Mouse (Mus musculus) embryo, embryonic 11.5 days (tissue): ENCODE measurements around the gene Crybg2.

Experiments
- DNase-seq: peaks from one replicate; pipeline ENCODE4 v3.0.0-alpha.2; 2012; ENCODE audit warnings: low read depth, low spot score

The Crybg2 gene

DNA sequence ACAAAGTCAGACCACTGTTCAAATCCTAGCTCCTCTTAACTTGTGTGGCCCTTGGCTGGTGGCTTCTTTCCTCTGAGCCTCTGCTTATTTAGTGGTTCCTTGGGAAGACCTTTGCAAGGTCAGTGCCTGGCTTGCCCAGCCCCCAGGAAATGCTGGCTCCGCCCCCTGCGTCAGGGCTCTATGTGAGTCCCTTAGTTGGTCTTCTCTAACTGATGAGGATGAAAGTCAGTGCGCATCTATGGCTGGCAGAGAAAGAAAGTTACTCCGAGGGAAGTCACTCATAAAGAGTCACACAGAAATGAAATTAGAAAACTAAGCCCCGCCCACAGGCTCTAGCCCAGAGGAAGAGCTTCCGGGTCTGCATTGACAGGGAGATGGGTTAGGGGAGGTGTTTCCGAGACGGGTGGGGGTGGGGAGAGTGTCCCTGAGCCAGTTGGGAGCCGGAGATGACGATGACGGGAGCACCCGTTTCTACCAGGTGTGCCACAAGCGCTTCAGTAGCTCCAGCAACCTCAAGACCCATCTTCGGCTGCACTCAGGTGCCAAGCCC, 2.4 kb upstream of the Crybg2 start:
- DNase-seq: no peak

DNA sequence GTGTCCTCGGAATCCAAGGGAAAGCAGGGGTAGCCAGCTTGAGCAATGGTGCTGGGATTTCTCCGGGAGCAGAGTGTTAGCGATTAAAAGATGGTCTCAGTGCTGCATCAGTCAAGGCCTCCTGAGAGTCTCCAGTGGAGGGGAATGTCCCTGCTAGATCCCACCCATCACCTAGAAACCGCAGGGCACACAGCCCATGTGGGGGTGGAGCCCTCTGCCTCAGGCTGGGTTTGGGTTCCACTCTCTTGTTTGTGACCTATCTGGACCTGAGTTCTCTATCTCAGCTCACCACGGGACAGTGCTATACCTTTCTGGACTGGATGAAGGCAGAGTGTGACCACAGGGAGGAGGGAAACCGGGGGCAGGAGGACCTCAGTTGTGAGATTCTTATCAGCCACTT, 1.7 kb upstream of the Crybg2 start:
- DNase-seq: no peak

DNA sequence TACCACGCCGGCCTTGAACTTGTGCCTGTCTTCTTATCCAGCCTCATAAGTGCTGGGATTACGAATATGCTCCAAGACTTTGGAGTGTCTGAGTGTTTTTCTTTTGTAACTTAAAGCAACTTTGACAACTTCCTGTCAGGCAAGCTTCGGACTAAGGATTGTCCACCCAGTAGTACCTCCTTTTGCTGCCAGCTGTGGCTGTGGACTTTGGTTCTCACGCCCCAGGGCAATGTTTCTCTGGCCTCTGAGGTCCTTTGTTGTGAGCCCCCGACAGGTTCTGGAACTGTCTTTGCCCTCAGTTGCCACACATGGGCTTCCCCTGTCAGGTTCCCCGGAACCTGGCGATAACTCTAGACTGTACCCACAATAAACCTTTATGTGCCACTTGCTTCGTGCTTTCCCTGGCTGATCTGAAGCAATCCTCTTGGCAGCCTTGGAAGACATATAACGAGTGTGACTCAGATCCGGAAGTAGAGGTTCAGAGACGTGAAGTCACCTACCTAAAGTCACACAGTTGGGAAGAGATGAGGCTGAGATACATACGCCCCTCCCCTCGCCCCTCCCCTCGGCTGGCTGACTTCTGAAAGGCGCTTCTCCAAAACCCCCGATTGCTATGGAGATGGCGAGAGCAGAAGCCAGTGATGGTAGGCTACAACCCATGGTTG, 683 bp downstream of the Crybg2 start:
- DNase-seq: no peak

DNA sequence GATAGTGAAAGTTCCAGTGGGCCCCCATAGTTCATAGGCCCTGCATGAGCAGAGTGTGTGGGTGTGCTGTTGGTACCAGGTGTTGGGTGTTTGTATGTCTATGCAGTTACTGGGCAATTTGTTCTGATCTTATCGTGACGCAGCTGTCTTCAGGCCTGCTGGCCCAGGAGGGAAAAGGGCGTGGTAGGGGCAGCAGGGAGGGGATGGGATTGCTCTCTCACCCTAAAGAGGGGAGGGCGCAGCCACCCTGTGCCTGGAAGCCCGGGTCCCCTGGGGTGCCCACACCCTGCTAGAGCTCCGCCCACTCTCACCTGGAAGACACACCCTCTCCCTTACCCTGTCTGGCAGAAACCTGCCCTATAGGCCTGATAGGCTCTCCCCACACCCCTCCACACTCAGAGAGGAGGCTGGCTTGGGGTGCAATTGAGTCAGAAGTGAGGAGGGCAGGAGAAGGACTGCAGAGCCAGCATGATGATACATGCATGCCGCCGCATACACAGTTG, 1.4 kb downstream of the Crybg2 start:
- DNase-seq: no peak

- no peak for DNase-seq
Measured at GRCm38 (mm10) chr4:134062561-134062960, 1.9 kb downstream of the Crybg2 start.

DNA sequence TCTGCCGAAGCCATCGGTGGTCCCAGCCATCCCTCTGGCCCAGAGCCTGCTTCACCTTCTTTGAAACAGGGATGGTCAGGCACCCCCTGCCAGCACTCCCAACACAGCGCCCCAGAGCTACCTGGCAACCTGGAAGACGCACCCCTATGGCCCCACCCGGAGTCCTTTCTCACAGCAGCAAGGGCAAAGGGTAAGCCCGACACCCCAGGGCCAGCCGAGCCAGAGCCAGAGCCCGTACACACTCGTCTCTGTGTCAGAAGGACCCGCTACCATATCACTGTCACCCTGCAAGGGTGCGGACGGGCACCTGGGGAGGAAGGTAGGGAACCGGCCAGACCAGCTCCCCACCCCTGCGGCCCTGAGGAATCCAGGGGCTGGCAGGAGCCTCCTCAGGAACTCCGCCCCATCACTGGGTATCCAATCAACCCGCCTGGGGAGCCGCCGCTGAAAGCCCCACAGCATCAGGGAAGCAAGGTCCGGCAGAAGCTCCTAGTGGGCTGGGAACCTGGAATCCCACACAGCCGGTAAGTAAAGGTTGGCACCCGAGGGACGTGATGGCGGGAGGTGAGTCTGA, 4.9 kb downstream of the Crybg2 start:
- no peak for DNase-seq

GRCm38 (mm10) chr4:134067383-134067782, 6.8 kb downstream of the Crybg2 start:
- DNase-seq: no peak

DNA sequence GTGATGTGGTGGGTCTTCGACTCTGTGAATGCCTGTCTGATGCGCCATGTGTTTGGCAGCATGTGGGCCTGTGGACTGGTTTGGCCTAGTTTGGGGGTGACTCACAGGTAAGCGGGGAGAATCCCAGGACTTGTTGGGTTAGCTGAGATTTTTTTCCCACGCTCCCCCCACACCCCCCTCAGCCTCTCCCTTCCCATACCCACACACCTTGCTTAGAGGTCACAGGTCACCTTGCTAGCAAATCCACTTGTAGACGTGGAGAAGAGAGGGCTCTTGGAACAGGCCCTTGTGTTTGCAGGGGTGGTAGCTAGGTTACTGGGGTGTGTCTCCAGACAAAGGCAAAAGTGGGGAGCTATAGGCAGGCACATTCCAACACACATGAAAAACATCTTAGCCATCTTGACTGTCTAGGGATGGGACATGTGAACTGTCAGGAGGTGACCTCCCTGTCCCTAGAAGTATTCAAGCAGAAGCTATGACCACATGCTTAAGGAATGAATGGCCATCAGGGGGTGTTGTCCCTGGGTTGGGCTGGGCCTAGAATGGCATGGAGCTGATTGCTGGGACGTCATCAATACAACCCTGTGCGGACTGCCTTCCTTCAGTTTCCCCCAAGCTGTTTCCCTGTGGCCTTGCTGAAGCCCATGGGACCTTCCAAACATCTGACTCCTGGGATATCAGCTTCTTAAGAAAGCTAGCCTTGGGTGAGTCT, 7.4 kb downstream of the Crybg2 start:
- DNase-seq: no peak

- no peak for DNase-seq
Measured at GRCm38 (mm10) chr4:134068793-134069580, 8.4 kb downstream of the Crybg2 start.

DNA sequence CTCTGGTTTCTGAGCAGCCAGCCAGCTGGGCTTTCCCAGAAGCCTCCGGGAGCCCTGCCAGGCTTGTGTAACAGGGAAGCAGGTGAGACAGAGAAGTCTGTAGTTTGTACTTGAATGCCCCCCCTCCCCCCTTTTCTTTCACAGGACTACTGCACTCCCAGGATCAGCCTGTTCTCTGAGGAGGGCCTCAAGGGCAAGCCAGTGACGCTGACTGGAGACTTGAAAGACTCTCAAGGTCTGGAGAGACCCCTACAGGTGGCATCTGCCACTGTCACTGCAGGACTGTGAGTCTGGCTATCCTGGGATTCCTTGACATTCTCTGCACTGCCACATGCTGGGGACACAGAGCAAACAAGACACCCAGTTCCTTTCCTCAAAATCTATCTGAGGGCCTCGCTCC, 18.1 kb downstream of the Crybg2 start:
- DNase-seq: peak; percentile 36

DNA sequence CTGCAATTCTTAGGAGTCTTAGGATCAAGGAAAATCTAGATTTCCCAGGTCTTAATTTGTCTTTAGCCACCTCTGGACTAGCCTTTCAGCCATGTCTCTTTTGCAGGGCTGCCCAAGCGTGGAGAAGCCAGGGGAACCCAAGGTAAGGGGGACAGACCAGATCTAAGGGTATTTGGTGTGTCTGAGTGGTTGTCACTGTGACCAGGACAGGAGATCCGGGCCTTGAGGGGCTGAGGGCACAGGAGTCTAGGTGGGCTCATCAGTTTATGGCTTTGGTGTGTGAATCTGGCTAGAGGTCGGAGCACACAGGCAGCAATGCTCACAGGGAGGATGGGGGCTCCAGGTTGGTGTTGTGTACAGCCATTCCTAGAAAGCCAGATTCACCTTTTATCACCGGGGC, 20.1 kb downstream of the Crybg2 start:
- no peak for DNase-seq

DNA sequence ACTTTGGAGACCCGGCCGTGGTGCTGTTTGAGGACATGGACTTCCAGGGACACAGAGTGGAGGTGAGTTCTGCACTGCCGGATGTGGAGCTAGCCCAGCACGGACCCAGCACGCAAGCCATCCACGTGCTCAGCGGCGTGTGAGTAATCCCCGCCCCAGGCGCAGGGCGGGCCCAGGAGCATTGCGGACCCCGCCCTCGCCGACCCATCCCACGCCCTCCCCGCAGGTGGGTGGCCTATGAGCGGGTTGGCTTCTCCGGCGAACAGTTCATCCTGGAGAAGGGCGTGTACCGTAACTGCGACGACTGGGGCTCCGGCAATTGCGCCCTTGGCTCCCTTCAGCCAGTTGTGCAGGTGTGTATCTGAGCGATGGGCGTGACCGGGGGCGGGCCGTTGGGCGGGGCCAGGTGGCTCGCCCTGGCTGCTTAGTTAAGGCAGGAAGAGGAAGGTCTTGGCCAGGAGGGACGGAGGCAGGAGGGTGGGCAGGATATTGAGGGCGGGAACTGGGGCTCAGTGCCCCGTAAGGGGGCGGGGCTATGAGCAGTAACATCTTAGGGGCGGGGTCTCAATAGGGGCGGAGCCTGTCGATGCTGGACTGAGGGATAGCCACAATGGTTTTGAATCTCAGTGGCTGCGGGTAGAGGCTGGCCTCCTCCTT, 21.2 kb downstream of the Crybg2 start:
- DNase-seq: peak; percentile 54

GRCm38 (mm10) chr4:134082460-134082859, 21.8 kb downstream of the Crybg2 start:
- DNase-seq: no peak

DNA sequence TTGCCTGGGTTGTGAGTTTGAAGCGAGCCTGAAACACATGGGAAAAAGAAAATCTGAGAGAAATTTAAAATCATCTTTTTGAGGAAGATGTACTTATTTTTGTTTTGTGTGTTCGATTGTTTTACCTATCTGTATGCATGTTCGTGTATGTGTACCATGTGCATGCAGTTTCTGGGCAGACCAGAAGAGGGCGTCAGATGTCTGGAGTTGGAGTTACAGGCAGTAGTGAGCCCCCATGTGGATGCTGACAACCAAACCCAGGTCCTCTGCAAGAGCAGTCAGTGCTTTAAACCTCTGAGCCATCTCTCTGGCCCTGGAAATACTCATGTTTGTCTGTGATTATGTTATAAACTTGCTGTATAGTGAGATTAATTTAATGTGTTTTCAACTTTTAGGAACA, 24.4 kb downstream of the Crybg2 start:
- no peak for DNase-seq

GRCm38 (mm10) chr4:134087412-134087811, 26.8 kb downstream of the Crybg2 start:
- no peak for DNase-seq

GRCm38 (mm10) chr4:134089029-134089428, 28.4 kb downstream of the Crybg2 start:
- DNase-seq: no peak

- DNase-seq: no peak
Measured at GRCm38 (mm10) chr4:134090521-134091224, 30.1 kb downstream of the Crybg2 start.

- DNase-seq: no peak
Measured at GRCm38 (mm10) chr4:134091225-134091529, 30.6 kb downstream of the Crybg2 start.

DNA sequence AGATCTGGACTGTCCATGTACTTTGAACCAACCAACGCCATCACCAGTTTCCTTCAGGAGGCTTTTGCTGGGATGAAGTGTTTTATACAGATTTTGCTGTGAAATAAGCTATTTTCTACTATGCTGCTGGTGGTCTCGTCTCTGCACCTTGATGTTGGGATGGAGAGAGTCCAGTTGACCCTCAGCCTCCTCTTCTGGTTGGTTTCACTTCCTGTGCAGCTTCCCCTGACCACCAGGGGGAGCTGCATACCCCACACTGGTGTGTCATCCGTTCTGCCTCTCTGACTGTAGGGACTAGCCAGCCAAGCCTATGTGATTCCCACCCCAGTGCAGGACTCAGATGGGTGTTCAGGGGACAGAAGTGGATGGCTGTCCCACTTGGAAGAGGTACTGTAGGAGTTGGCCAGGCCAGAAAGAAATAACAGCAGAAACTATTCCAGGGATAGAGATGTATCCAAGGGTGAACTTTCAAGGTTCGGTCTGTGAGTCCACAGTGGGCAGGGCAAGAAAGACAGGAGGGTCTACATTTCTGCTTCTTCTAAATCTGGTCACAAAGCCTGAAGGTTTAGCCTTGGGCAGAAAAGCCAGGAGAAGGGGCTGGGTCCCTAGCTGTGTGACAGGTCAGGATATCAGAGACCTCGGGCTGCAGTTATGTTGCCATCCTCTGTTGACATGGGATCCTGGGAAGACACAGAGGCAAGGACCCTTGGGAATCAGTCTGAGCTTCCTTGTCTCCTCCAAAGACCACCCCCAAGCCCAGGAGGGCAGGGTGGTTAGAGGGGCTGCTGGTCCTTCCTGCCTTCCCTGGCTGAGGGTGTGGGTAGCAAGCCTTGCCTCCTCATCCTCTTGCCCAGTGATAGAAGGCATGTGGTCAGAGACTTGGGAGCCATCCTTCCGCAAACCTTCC, 32.0 kb downstream of the Crybg2 start:
- no peak for DNase-seq
